Mouse (Mus musculus) erythroblast, embryonic 14.5 days (primary cell): ENCODE measurements around the gene 1500009C09Rik.

Experiments
- GATA1 ChIP-seq: IDR thresholded peaks from 2 replicates; pipeline ENCODE4 v1.6.1; 2012; ENCODE audit warnings: low read length, inconsistent platforms, mixed read lengths
- TAL1 ChIP-seq: IDR thresholded peaks from 3 replicates; pipeline ENCODE4 v1.6.1; 2012; ENCODE audit warnings: low read length, inconsistent platforms, mixed read lengths

DNA sequence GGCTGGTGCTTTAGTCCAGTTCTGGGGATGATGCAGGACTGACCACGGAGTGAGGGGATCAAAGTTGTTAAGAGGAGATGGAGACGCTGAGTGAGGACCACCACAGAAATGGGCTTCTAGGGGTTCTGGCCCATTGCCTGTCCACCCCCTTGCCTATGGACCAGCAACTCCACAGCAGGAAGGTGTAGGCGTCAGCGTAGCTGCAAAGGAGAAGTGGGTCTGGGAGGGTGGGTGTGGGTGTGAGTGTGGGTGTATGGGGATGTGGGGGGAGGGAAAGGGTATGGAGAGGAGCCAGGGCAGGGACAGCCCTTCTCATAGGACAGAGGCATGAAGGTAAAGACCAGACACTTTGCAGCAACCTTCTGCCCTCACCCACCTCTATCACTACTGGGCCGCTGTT, 26.4 kb upstream of the 1500009C09Rik start:
- TF ChIP-seq GATA1: no peak
- no peak for TF ChIP-seq TAL1
